Mouse (Mus musculus): Measurements from ENCODE around the gene Rpl31. TPM values are rescaled to one million over a fixed set of nuclear protein-coding genes. Genes with fewer than 3 reads are reported as not detected.

Gene Rpl31
- polyA plus RNA-seq, 1 experiment from 2014 or later: 554 TPM

- ATAC-seq (ENCODE audit: low FRiP score, low TSS enrichment): no peak
- WGBS: 79% methylated on average over 3 of the region's 3 CpGs
- Histone ChIP-seq H3K27ac (replicated peaks) (no peak overlapping the region), H3K9me3 (ENCODE audit: control insufficient read depth, low read length) (no peaks in the 10 kb centered on the region), H3K27me3 (ENCODE audit: control insufficient read depth, insufficient read depth, low read length) (no peaks in the 10 kb centered on the region), H3K4me2 (replicated peaks; ENCODE audit: low read depth) (no peak overlapping the region), H3K4me3 (ENCODE audit: low read depth, low read length) (no peak overlapping the region), H3K9ac (ENCODE audit: low read length) (no peak overlapping the region; the same call in 1 of the 2 replicates), H3K4me1 (replicated peaks; ENCODE audit: control insufficient read depth, insufficient read depth) (no peaks in the 10 kb centered on the region), H3K36me3 (ENCODE audit: control insufficient read depth, insufficient read depth, low read length) (no peaks in the 10 kb centered on the region; the same call in 1 of the 2 replicates)
- TF ChIP-seq CTCF (IDR thresholded peaks at IDR 0.05; ENCODE audit: low read depth) (no peak), EP300 (optimal IDR thresholded peaks at IDR 0.05) (no peak)
- no peak for DNase-seq (ENCODE audit: low spot score)
Observed at GRCm38 (mm10) chr1:39394650-39395049, 27.0 kb downstream of the Rpl31 start.

- Histone ChIP-seq H3K27ac (replicated peaks) (peak overlapping the region; percentile 40), H3K27me3 (ENCODE audit: control insufficient read depth, insufficient read depth, low read length) (no peaks in the 10 kb centered on the region), H3K4me3 (ENCODE audit: low read depth, low read length) (no peak overlapping the region), H3K4me2 (replicated peaks; ENCODE audit: low read depth) (no peak overlapping the region), H3K4me1 (replicated peaks; ENCODE audit: control insufficient read depth, insufficient read depth) (no peaks in the 10 kb centered on the region), H3K9ac (ENCODE audit: low read length) (no peak overlapping the region), H3K36me3 (ENCODE audit: control insufficient read depth, insufficient read depth, low read length) (no peaks in the 10 kb centered on the region; the same call in 1 of the 2 replicates), H3K9me3 (ENCODE audit: control insufficient read depth, low read length) (no peaks in the 10 kb centered on the region)
- TF ChIP-seq EP300 (optimal IDR thresholded peaks at IDR 0.05) (no peak), CTCF (IDR thresholded peaks at IDR 0.05; ENCODE audit: low read depth) (no peak)
- ATAC-seq (ENCODE audit: low FRiP score, low TSS enrichment) (no peak), DNase-seq (ENCODE audit: low spot score) (no peak)
- 53% methylated on average over 4 of the region's 4 CpGs for WGBS
Observed at GRCm38 (mm10) chr1:39396347-39396746, 28.7 kb downstream of the Rpl31 start.

DNA sequence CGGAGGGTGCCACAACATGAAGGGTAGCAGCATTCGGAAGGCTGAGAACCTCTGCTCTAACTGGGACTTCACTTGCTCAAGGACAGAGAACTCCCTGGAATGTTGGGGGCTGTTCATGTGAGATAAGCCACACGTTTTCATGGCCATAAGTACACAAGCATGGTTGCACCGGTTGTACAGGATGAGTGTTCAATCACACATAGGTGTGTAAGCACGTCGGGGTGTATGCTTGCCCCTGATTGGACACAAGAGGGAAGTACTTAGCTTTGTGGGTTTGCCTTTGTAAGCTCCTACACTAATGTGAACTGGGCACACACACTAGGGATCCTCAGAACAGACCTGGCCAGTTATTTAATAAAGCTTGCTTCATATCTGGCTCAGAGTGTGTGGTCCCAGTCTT, 30.6 kb downstream of the Rpl31 start:
- H3K9me3 ChIP-seq (ENCODE audit: control insufficient read depth, low read length): no peaks in the 10 kb centered on the region
- DNase-seq (ENCODE audit: low spot score) (no peak), ATAC-seq (ENCODE audit: low FRiP score, low TSS enrichment) (no peak)
- peaks cover 2% of the 10 kb centered on the region for H3K36me3 ChIP-seq (ENCODE audit: control insufficient read depth, insufficient read depth, low read length)
- H3K4me3 ChIP-seq (ENCODE audit: low read depth, low read length): no peak overlapping the region
- H3K27me3 ChIP-seq (ENCODE audit: control insufficient read depth, insufficient read depth, low read length): no peaks in the 10 kb centered on the region
- no peak overlapping the region for H3K9ac ChIP-seq (ENCODE audit: low read length)
- H3K4me1 ChIP-seq (replicated peaks; ENCODE audit: control insufficient read depth, insufficient read depth): no peaks in the 10 kb centered on the region
- no peak overlapping the region for H3K27ac ChIP-seq (replicated peaks)
- TF ChIP-seq CTCF (IDR thresholded peaks at IDR 0.05; ENCODE audit: low read depth) (no peak), EP300 (optimal IDR thresholded peaks at IDR 0.05) (no peak)
- no peak overlapping the region for H3K4me2 ChIP-seq (replicated peaks; ENCODE audit: low read depth)
- WGBS: 78% methylated on average over 6 of the region's 6 CpGs

- Histone ChIP-seq H3K9ac (ENCODE audit: low read length) (no peak overlapping the region), H3K4me1 (replicated peaks; ENCODE audit: control insufficient read depth, insufficient read depth) (no peaks in the 10 kb centered on the region), H3K9me3 (ENCODE audit: control insufficient read depth, low read length) (no peaks in the 10 kb centered on the region), H3K36me3 (ENCODE audit: control insufficient read depth, insufficient read depth, low read length) (peaks cover 2% of the 10 kb centered on the region), H3K27ac (replicated peaks) (no peak overlapping the region), H3K27me3 (ENCODE audit: control insufficient read depth, insufficient read depth, low read length) (no peaks in the 10 kb centered on the region), H3K4me2 (replicated peaks; ENCODE audit: low read depth) (no peak overlapping the region), H3K4me3 (ENCODE audit: low read depth, low read length) (no peak overlapping the region)
- peak; percentile 28; the same call in 1 of the 2 replicates for ATAC-seq (ENCODE audit: low FRiP score, low TSS enrichment)
- peak; percentile 41 for DNase-seq (ENCODE audit: low spot score)
- WGBS: 46% methylated on average over 4 of the region's 4 CpGs
- TF ChIP-seq EP300 (optimal IDR thresholded peaks at IDR 0.05) (no peak), CTCF (IDR thresholded peaks at IDR 0.05; ENCODE audit: low read depth) (no peak)
Observed at GRCm38 (mm10) chr1:39399228-39399627, 31.6 kb downstream of the Rpl31 start.

DNA sequence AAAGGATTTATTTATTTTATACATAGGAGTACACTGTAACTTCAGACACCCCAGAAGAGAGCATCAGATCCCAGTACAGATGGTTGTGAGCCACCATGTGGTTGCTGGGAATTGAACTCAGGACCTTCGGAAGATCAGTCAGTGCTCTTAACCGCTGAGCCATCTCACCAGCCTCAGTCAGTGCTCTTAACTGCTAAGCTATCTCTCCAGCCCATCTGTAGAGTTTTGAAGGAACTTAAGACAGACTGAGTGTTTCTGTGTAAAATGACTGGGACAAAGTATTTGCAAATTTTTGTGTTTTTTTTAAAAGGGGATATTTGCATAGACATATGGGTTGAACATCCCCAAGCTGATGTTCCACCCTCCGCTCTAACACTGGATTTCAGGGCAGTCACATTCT, 32.5 kb downstream of the Rpl31 start:
- no peak for ATAC-seq (ENCODE audit: low FRiP score, low TSS enrichment)
- no peak overlapping the region for H3K9ac ChIP-seq (ENCODE audit: low read length)
- DNase-seq (ENCODE audit: low spot score): no peak
- H3K27me3 ChIP-seq (ENCODE audit: control insufficient read depth, insufficient read depth, low read length): no peaks in the 10 kb centered on the region
- WGBS: 89% methylated on average over 3 of the region's 3 CpGs
- TF ChIP-seq CTCF (IDR thresholded peaks at IDR 0.05; ENCODE audit: low read depth) (no peak), EP300 (optimal IDR thresholded peaks at IDR 0.05) (no peak)
- H3K4me3 ChIP-seq (ENCODE audit: low read depth, low read length): no peak overlapping the region
- no peaks in the 10 kb centered on the region for H3K4me1 ChIP-seq (replicated peaks; ENCODE audit: control insufficient read depth, insufficient read depth)
- peaks cover 2% of the 10 kb centered on the region for H3K36me3 ChIP-seq (ENCODE audit: control insufficient read depth, insufficient read depth, low read length)
- H3K4me2 ChIP-seq (replicated peaks; ENCODE audit: low read depth): no peak overlapping the region
- H3K9me3 ChIP-seq (ENCODE audit: control insufficient read depth, low read length): no peaks in the 10 kb centered on the region
- H3K27ac ChIP-seq (replicated peaks): no peak overlapping the region

- Histone ChIP-seq H3K9me3 (ENCODE audit: control insufficient read depth, low read length) (no peaks in the 10 kb centered on the region), H3K4me2 (replicated peaks; ENCODE audit: low read depth) (no peak overlapping the region), H3K9ac (ENCODE audit: low read length) (no peak overlapping the region), H3K4me1 (replicated peaks; ENCODE audit: control insufficient read depth, insufficient read depth) (no peaks in the 10 kb centered on the region), H3K36me3 (ENCODE audit: control insufficient read depth, insufficient read depth, low read length) (peaks cover 2% of the 10 kb centered on the region; the same call in 1 of the 2 replicates), H3K4me3 (ENCODE audit: low read depth, low read length) (no peak overlapping the region), H3K27ac (replicated peaks) (no peak overlapping the region), H3K27me3 (ENCODE audit: control insufficient read depth, insufficient read depth, low read length) (no peaks in the 10 kb centered on the region)
- DNase-seq (ENCODE audit: low spot score) (no peak), ATAC-seq (ENCODE audit: low FRiP score, low TSS enrichment) (no peak)
- TF ChIP-seq EP300 (optimal IDR thresholded peaks at IDR 0.05) (no peak), CTCF (IDR thresholded peaks at IDR 0.05; ENCODE audit: low read depth) (peak; percentile 54)
- 64% methylated on average over 4 of the region's 4 CpGs for WGBS
Observed at GRCm38 (mm10) chr1:39407108-39407507, 39.5 kb downstream of the Rpl31 start.
